Mouse (Mus musculus) kidney, embryonic 15.5 days (tissue): ENCODE results near the gene Gm5105. TPM values are rescaled to one million over a fixed set of nuclear protein-coding genes. Genes with fewer than 3 reads are reported as not detected.

Source experiments
- polyA plus RNA-seq: library from polyadenylated mRNA; unstranded; fragments of >200 nt; fragmentation: Nextera tagmentation; extraction: Ambion mirVana; gene quantifications from 2 replicates; pipeline ENCODE4 v1.2.1, GENCODE M21; 2015

Gene Gm5105
- polyA plus RNA-seq, 1 experiment from 2014 or later, result not detected

Other genes starting within 250 kb of the Gm5105 start
- gene H2afz, start 202.9 kb downstream of the Gm5105 start, polyA plus RNA-seq, result 2,163 and 2,393 TPM in 2 replicates
- gene Dnajb14, start 199.7 kb downstream of the Gm5105 start, polyA plus RNA-seq, result 10.1 and 10.8 TPM in 2 replicates
- 111 and 113 TPM in 2 replicates for gene Lamtor3, start 148.9 kb downstream of the Gm5105 start, polyA plus RNA-seq
- 9.2 and 9.8 TPM in 2 replicates for gene Dapp1, start 85.8 kb downstream of the Gm5105 start, polyA plus RNA-seq
- 0.74 and 0.78 TPM in 2 replicates for gene 1110002E22Rik, start 2.3 kb downstream of the Gm5105 start, polyA plus RNA-seq
- gene Trmt10a, start 76.1 kb upstream of the Gm5105 start, polyA plus RNA-seq, result 14.0 and 14.2 TPM in 2 replicates
- 8.4 and 9.6 TPM in 2 replicates for gene Mttp, start 77.6 kb upstream of the Gm5105 start, polyA plus RNA-seq
- 0.09 and 0.19 TPM in 2 replicates for gene 4930579F01Rik, start 126.4 kb upstream of the Gm5105 start, polyA plus RNA-seq
- gene Adh7, start 150.4 kb upstream of the Gm5105 start, polyA plus RNA-seq, result 0.74 and 0.91 TPM in 2 replicates
- 43.5 and 86.9 TPM in 2 replicates for gene Adh1, start 193.6 kb upstream of the Gm5105 start, polyA plus RNA-seq
- gene Adh6a, start 245.9 kb upstream of the Gm5105 start, polyA plus RNA-seq, result 0.28 TPM in 1 of 2 replicates, not detected in the other